Mouse (Mus musculus) CH12.LX (cell line): Measurements from ENCODE around the gene Cry2.

Experiments
- CTCF ChIP-seq, 2 experiments: IDR thresholded peaks in 1 of 2; conservative IDR thresholded peaks in 1 of 2; 2 replicates each; pipeline ENCODE4 v1.5.1; 2011 to 2012; ENCODE audit warnings: low read depth in 2 of 2, low read length in 2 of 2, improper control_type of control experiment in 1 of 2, inconsistent platforms in 1 of 2, mild to moderate bottlenecking in 1 of 2, moderate library complexity in 1 of 2
- E2F4 ChIP-seq: IDR thresholded peaks from 2 replicates; pipeline ENCODE4 v1.6.1; 2011; ENCODE audit warnings: low read depth, low read length, improper control_type of control experiment; ENCODE audit not compliant: insufficient replicate concordance
- ELF1 ChIP-seq: IDR thresholded peaks from 2 replicates; pipeline ENCODE4 v1.6.1; 2014; ENCODE audit warnings: low read depth, mild to moderate bottlenecking, inconsistent platforms, low read length, improper control_type of control experiment
- EP300 ChIP-seq: IDR thresholded peaks from 2 replicates; pipeline ENCODE4 v1.6.1; 2011; ENCODE audit warnings: low read length, improper control_type of control experiment
- JUND ChIP-seq: conservative IDR thresholded peaks from 2 replicates; pipeline ENCODE4 v1.6.1; 2011; ENCODE audit warnings: low read depth, low read length, improper control_type of control experiment
- MXI1 ChIP-seq: IDR thresholded peaks from 2 replicates; pipeline ENCODE4 v1.6.1; 2011; ENCODE audit warnings: mild to moderate bottlenecking, low read depth, low read length, improper control_type of control experiment
- MYC ChIP-seq: IDR thresholded peaks from 2 replicates; pipeline ENCODE4 v1.6.1; 2011; ENCODE audit warnings: low read depth, mild to moderate bottlenecking, improper control_type of control experiment, low read length
- NRF1 ChIP-seq: IDR thresholded peaks from 2 replicates; pipeline ENCODE4 v1.6.1; 2014; ENCODE audit warnings: low read depth, mild to moderate bottlenecking, inconsistent platforms, low read length, improper control_type of control experiment, moderate library complexity
- POLR2A ChIP-seq: IDR thresholded peaks from 2 replicates; pipeline ENCODE4 v1.6.1; 2011; ENCODE audit warnings: low read depth, mild to moderate bottlenecking, improper control_type of control experiment, low read length
- USF2 ChIP-seq: conservative IDR thresholded peaks from 2 replicates; pipeline ENCODE4 v1.6.1; 2011; ENCODE audit warnings: low read depth, low read length, improper control_type of control experiment
- ZKSCAN1 ChIP-seq: IDR thresholded peaks from 2 replicates; pipeline ENCODE4 v1.6.1; 2012; ENCODE audit warnings: low read depth, inconsistent platforms, low read length, improper control_type of control experiment, borderline replicate concordance
- ZNF384 ChIP-seq: IDR thresholded peaks from 2 replicates; pipeline ENCODE4 v1.6.1; 2012; ENCODE audit warnings: low read depth, low read length, improper control_type of control experiment, inconsistent platforms

DNA sequence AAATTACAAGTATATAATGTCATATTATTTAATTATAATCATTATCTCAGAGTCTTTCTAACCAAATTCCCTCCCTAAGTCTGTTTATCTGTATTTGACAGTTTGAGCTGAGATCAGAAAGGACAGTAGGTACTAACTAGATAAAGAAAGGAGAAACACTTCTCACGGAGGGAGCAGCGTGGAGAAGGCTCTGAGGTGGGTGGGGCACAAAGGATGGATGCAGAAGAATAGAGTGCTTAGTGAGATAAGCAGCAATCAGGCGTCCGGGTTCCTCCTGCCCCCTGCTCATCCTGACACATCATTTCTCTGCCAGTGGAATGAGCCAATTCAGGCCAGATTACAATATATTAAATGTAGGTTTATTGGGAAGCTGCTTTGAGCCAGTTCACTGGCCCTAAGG is 10.5 kb upstream of the Cry2 start:
- TF ChIP-seq ZKSCAN1 (no peak), POLR2A (no peak), MXI1 (no peak), E2F4 (no peak), ELF1 (no peak), ZNF384 (no peak), MYC (no peak), EP300 (no peak), CTCF (conservative IDR thresholded peaks at IDR 0.05 in 1 of 2, IDR thresholded peaks at IDR 0.05 in 1 of 2; ENCODE audit: low read depth in 2 of 2, low read length in 2 of 2) (no peak), NRF1 (no peak), JUND (no peak), USF2 (no peak)
